Mouse (Mus musculus): ENCODE results near the gene C330021F23Rik.

The C330021F23Rik gene

DNA sequence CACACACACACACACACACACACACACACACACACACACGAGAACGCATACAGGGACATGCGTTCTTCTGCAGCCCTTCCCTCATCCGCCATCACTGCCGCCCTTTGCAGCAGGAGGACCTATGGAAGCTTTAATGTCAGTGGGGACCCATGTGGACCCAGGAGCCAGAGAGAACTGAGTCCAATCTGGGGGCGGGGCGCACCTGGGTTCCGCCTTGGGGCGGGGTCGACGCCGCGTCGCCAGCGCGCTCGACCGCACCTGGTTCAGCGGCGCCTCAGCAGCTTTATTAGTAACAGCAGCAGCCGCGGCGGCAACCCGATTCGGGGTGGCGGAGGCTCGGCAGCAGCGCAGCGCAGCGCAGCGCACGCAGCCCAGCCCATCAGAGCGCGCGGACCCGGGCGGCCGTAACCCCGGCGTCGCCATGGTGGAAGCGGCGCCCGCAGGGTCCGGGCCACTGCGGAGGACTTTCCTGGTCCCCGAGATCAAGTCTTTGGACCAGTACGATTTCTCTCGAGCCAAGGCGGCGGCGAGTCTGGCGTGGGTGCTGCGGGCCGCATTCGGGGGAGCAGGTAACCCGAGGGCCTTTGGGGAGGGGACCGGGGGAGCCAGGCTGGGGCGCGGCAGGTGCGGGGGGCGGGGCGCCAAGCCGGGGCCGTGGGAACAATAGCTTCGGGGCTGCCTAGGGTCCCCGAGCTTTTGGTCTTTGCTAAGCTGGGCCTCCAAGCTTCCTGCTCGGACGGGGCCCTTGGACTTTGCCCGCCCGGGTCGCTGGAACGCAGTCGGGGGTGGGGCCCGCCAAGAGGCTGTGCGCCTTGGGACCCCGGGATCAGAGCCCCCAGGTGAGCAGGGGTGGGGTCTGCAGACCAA, 19.8 kb downstream of the C330021F23Rik start:
- DNase-seq, result peak; percentile 81

GRCm38 (mm10) chr8:3588258-3588633, 20.5 kb downstream of the C330021F23Rik start:
- peak; percentile 38 for DNase-seq

DNA sequence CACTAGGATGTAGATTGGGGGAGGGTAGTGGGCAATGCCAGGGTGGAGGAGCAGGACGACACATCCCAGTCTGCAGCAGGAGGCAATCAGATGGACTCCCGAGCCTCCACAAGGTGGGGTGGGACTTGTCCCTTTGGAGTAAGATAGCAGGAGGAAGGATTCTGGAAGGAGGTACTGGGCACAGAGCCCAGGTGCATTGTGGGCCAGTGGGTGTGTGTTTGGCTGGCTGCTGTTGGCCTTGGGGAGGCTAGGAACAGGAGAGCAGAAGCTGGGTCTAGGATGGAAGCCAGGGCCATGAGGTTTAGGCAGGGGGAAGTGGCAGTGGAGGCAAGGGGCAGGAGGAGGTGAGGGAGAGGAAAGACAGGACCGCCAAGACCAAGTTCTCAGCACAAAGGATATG, 25.7 kb downstream of the C330021F23Rik start:
- no peak for DNase-seq

DNA sequence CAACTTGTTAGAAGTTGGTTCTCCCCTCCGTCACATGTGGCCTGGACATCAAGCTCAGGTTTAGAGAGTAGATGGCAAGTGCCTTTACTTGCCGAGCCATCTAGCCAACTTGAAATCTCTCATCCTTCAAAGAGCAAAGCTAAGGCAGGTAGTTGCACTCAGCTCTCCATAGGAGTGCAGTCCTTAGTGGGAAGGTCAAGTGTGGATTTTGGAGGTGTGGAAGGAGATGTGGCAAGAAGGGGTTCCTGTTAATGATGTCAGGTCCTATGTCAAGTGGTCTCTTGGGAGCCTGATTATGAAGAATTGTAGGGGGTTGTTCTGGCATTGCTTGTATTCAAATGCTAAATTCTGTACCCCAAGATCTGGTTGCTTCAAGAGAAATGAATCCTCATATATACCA, 26.7 kb downstream of the C330021F23Rik start:
- DNase-seq, result no peak

- no peak for DNase-seq
Observed at GRCm38 (mm10) chr8:3598054-3598453, 30.3 kb downstream of the C330021F23Rik start.

DNA sequence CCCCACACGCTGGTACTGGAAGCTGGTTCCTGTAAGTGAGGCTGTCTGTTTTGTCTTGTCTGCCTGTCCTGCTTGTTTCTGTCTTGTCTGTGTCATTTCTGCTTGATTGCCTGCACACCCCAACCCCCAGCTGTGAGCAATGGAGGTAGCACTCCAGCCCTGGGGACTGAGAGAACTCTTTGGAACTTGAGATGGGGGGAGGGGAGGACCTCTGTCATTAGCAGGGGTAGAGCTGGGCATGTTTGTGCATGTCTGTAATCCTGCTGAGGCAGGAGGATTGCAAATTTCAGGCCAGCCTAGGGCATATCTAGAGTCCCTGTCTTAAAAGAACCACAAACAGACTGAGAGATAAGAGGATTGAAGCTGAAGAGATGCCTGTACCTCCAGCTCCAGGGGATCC, 31.4 kb downstream of the C330021F23Rik start:
- DNase-seq, result no peak

- no peak for DNase-seq
Observed at GRCm38 (mm10) chr8:3600401-3600800, 32.6 kb downstream of the C330021F23Rik start.

DNA sequence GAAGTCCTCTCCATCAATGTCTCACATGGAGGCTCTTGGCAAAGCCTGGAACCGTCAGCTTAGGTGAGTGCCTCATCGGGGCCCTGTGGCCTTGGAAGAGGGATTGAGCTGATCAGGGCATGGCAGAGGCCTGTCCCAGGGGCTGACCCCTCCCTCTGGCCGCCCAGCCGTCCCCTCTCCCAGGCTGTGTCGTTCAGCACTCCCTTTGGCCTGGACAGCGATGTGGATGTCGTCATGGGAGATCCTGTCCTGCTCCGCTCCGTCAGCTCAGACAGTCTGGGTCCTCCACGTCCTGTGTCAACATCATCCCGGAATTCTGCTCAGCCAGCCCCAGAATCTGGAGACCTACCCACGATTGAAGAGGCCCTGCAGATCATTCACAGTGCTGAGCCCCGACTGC, 35.6 kb downstream of the C330021F23Rik start:
- no peak for DNase-seq

DNA sequence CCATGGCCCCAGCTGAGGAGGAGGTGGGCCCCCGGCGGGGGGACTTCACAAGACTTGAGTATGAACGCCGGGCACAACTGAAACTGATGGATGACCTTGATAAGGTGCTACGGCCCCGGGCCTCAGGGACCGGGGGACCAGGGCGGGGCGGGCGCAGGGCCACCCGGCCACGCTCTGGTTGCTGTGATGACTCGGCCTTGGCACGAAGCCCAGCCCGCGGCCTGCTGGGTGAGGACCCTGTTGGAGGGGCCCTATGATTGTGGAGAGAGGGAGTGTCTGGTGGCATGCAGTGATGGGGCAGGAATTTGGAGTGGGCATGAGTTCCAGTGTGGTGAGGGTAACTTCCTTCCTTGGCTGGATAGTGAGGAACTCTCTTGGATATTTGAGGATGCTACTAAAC, 38.8 kb downstream of the C330021F23Rik start:
- no peak for DNase-seq

DNA sequence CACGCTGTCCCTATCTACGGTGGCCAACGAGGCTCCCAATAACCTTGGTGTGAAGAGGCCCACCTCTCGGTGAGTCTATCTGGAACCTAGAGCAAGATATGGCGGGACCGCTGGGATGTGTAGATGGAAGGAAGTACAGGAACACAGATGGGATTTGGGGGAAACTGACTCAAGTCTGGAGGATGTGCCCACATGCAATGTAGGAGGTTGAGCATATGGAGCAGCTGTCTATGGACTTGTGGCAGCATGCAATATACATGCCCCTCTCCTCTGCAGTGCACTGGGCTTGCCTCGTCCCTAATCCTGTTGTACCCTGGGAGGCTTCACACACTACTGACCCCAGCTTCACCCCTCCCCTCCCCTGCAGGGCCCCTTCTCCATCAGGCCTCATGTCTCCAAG, 40.0 kb downstream of the C330021F23Rik start:
- DNase-seq, result no peak

- DNase-seq, result no peak
Observed at GRCm38 (mm10) chr8:3609046-3609815, 41.4 kb downstream of the C330021F23Rik start.

DNA sequence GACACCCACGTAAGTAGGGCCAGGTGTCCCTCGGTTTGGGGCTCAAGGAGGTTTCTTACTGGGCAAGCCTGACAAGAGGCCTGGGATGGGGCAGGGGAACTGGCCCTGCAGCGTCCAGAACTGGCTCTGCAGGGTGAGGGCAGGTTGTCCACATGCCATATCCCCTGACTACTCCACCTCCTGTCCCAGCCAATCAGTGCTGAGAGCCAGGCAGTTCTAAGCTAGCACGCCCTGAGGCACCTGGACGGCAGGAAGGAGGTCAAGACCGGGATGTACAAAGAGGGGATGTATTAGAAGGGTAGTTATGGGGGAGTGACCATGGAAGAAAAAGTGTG, 42.0 kb downstream of the C330021F23Rik start:
- no peak for DNase-seq

DNA sequence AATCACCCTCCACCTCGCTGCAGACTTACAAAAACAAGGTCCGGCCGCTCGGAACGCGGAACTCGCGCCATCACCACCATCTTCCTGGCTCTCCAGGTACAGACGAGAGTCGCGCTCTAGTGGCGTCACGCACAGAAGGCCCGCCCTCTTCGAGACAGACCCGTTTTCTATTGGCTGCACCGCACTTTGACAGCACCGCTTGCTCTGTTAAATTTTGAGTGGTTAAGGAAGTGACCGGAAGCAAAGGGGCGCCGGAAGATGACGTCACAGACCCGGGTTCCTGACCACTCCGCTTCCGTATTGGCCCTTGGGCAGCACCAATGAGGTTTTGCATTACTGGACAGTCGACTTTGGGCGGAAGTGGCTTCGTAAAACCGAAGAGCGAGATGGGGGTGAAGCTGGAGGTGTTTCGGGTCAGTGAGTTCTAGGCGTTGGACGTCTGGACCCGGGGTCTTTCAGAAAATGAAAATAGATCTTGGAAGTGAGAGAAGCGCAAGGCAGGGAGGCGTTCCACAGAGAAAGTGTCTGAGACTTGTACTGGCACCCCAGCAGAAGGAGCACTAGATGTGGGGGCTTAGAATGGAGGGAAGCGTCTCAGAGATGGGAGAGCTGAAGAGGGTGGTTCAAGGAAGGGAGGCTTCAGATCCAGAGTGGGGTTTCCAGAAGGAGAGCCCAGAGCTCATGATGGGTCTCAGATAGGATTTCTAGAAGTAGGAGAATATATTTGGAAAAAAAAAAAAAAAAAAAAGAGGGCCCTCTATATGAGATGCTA, 53.6 kb downstream of the C330021F23Rik start, which contains the start of the genes Xab2 and Pet100:
Gene Xab2 (minus strand): TSS at position 118 of the 772 bp plus-strand sequence.
Gene Pet100 (plus strand): TSS at position 350 of the 772 bp plus-strand sequence.
- peak; percentile 98 for DNase-seq

GRCm38 (mm10) chr8:3622119-3622518, 54.3 kb downstream of the C330021F23Rik start:
- DNase-seq, result no peak

DNA sequence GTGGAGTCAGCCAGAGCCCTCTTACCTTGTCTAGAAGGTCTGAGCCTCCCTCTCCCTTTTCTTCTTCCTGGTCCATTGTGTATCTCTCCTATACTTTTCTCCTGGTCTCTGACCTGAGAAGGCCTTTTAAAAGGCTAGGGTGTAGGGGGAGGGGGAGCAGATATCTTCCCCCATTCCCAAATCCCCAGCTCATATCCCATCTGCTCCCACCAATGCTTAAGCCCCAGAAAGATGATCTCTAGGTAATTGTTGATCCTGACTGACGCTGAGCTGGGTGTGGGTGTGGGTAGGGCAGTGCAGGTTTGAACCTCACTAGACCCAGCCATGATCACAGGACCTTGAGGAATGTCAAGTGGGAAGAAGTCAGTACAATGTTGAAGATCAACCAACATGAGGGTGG, 57.7 kb downstream of the C330021F23Rik start, which contains the start of gene Pcp2:
Gene Pcp2 (minus strand): TSS at position 101 of the 400 bp plus-strand sequence.
- no peak for DNase-seq

DNA sequence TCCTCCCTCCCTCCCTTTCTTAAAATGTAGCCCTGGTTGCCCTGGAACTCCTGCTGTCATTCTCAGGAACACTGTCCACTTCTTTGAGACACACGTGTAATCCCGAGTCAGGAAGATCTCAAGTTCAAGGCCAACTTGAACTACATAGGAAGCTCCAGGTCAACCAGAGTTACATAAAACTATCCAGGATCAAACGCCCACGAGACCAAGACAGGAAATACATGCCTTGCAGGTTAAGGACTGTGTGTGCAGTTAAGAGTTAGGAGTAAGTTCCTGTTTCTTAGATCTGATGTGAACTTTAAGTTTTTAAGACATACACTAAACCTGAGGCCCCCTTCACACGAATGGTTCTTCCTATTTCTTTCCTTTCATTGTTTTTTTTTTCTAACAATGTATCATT, 59.2 kb downstream of the C330021F23Rik start:
- DNase-seq, result no peak

- DNase-seq, result peak; percentile 42
Observed at GRCm38 (mm10) chr8:3628014-3628413, 60.2 kb downstream of the C330021F23Rik start.

- peak; percentile 79 for DNase-seq
Observed at GRCm38 (mm10) chr8:3630647-3631477, 63.1 kb downstream of the C330021F23Rik start, which contains the start of gene Stxbp2. Gene Stxbp2, plus strand, starts transcription at chr8:3630955.

DNA sequence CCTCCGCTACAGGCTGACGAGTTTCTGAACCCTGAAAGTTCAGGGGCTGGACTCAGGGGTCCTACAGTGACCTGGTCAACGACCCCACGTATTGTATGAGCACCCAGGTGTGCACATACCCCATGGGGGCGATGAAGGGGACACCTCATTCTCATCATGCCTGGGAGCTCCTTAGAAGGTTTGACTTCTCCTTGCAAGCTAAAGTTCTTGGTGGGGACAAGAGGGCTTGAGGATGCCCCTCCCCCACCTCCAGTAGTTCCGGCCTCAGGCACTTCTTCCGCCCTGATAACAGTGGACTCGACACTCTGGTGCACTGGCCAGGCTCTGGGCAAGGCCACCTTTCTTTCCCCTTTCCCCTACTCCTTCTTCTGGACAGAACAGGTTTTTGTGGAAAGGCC, 63.7 kb downstream of the C330021F23Rik start:
- peak; percentile 17 for DNase-seq
